Mouse (Mus musculus): Measurements from ENCODE around the gene Cnp.
"Not testable (repeated sequence)": the region's sequence is repeated elsewhere in the genome, so short reads cannot be mapped to it uniquely, and the experiment has no call there.

Gene Cnp

DNA sequence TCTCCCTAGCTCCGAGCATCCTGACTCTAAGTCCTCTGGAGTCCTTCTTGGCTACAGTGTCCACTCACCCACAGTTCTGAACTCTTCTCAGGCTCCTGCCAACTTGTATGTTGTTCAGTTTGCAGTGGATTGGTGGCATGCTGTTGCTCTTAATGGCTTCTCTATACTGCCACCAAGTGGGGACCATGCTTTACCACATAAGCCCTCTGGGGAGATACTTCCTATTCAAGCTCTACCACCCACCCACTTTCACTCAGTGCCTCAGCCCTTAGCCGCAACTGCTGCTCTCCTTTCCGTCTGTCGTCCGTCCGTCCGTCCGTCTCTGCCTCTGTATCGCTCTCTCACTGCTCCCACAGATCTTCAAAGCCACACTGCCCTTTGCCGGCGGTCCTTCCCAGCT, 19.1 kb upstream of the Cnp start:
- peak; percentile 52 for DNase-seq (ENCODE audit: low read depth, low spot score)

DNA sequence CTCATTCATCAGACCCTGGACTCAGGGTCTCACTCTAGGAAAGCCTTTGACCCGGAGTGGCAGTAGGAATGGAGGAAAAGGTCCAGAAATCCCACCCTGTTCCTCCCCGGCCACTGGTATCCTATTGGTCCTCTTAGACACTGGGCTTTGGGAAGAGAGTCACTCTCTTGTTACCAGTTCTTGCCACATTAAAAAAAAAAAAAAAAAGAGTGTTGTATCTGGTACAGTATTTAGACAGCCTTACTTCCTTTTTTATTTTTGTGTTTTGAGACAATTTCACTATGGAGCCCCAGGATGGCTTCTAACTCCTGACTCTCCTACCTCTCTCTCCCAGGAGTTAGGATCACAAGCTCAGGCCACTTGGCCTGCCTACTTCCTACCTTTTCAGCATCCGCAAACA, 17.1 kb upstream of the Cnp start:
- no peak for DNase-seq (ENCODE audit: low read depth, low spot score)

- no peak for DNase-seq (ENCODE audit: low read depth, low spot score)
These were observed 15.2 kb upstream of the Cnp start for GRCm38 (mm10) chr11:100559476-100559875.

GRCm38 (mm10) chr11:100561748-100562147, 13.0 kb upstream of the Cnp start:
- no peak for DNase-seq (ENCODE audit: low read depth, low spot score)

GRCm38 (mm10) chr11:100564297-100564696, 10.4 kb upstream of the Cnp start:
- DNase-seq (ENCODE audit: low read depth, low spot score), result peak; percentile 86

GRCm38 (mm10) chr11:100564703-100565102, 10.0 kb upstream of the Cnp start:
- no peak for DNase-seq (ENCODE audit: low read depth, low spot score)

GRCm38 (mm10) chr11:100567229-100567628, 7.5 kb upstream of the Cnp start:
- no peak for DNase-seq (ENCODE audit: low read depth, low spot score)

DNA sequence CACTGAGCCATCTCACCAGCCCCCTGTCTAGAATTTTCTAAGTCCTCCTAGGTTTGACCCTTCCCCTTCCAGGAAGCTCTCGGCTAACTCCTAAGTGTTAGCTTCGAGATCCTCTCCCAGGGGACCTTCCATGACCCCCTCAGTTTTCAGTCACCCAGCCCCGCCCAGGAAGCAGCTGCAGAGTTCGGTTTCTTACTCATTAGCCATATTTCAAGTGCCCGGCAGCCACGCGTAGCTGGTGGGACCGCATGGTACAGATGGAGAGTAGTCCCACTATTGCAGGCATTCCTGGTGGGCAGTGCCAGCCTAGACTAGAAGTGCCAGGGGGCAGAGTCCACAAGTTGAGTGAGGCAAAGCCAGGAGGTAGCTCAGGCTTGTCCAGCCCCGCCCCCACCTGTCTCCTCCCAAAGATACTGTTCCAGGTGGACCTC, 6.9 kb upstream of the Cnp start:
- no peak for DNase-seq (ENCODE audit: low read depth, low spot score)

DNA sequence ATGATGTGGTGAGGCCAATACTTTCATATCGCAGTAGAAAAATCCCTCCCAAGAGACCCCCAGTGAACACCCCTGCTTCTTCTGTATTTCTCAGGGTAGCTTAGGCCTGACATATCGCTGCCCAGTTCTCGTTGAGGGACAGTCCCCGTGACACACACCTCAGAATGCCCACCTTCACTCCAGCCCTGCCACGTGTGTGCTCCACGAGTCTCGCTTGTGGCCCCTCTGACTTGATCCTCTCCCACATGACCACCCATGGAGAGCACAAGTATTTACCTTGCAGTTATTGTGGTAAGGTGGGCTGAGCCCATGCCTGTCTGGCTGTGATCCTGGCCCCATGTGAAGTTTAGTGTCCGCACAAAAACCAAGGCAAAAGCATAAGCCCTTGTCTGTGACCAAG, 6.0 kb upstream of the Cnp start:
- DNase-seq (ENCODE audit: low read depth, low spot score), result no peak

GRCm38 (mm10) chr11:100569789-100570188, 4.9 kb upstream of the Cnp start:
- no peak for DNase-seq (ENCODE audit: low read depth, low spot score)

- peak; percentile 55 for DNase-seq (ENCODE audit: low read depth, low spot score)
These were observed 4.1 kb upstream of the Cnp start for GRCm38 (mm10) chr11:100570430-100571201.

- DNase-seq (ENCODE audit: low read depth, low spot score), result peak; percentile 63
These were observed 3.5 kb upstream of the Cnp start for GRCm38 (mm10) chr11:100571202-100571567.

DNA sequence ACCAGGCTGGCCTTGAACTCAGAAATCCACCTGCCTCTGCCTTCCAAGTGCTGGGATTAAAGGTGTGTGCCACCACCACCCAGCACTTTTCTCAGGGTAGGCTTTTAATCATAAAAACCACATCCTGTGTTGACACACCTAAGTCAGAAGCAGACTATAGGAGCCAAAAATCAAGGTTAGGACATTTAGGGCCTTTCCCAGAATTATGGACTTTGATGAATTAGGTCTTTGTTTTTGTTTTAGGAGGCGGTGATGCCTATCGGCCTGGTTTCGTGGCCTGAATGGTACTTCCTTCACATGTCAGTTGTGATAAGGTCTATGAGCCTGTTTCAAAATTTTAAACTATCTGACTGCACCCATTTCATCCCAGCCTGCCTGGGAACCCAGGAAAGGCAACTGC, 516 bp upstream of the Cnp start:
- no peak for DNase-seq (ENCODE audit: low read depth, low spot score)

DNA sequence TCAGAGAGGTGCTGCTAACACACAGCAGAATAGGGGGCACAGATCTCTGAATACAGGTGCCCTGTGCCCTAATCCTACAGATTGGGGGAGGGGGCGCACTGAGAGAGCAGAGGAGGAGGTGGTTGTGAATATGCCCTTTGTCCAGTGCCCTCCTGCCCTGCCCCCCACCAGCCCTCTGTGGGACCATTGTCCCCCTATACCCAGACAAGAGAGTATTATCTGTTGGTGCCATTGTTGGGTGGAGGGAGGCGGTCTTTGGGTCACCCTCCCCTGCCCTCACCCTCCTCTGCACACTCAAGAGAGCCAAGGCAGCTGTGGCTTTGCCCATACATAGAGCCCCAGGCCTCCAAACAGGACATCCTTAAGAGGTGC, 766 bp downstream of the Cnp start:
- peak; percentile 77 for DNase-seq (ENCODE audit: low read depth, low spot score)

DNA sequence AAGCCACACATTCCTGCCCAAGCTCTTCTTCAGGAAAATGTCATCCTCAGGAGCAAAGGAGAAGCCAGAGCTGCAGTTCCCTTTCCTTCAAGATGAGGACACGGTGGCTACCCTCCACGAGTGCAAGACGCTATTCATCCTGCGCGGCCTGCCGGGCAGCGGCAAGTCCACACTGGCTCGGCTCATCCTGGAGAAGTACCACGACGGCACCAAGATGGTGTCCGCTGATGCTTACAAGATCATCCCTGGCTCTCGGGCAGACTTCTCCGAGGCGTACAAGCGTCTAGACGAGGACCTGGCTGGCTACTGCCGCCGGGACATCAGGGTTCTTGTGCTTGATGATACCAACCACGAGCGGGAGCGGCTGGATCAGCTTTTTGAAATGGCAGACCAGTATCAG, 1.6 kb downstream of the Cnp start:
- DNase-seq (ENCODE audit: low read depth, low spot score), result no peak

GRCm38 (mm10) chr11:100577852-100578599, 3.3 kb downstream of the Cnp start:
- no peak for DNase-seq (ENCODE audit: low read depth, low spot score)

GRCm38 (mm10) chr11:100579116-100579799, 4.6 kb downstream of the Cnp start:
- no peak for DNase-seq (ENCODE audit: low read depth, low spot score)

DNA sequence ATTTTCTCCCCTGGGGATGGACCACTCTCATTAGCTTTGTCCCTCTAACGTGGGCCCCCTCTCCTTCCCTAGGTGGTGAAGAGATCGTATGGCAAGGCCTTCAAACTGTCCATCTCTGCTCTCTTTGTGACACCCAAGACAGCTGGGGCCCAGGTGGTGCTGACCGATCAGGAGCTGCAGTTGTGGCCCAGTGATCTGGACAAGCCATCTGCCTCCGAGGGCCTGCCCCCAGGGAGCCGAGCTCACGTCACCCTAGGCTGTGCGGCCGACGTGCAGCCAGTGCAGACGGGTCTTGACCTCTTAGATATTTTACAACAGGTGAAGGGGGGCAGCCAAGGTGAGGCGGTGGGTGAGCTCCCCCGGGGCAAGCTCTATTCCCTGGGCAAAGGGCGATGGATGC, 5.6 kb downstream of the Cnp start:
- DNase-seq (ENCODE audit: low read depth, low spot score), result no peak

- peak; percentile 61 for DNase-seq (ENCODE audit: low read depth, low spot score)
These were observed 7.1 kb downstream of the Cnp start for GRCm38 (mm10) chr11:100581756-100582155.

- not testable (repeated sequence) for DNase-seq (ENCODE audit: low read depth, low spot score)
These were observed 7.7 kb downstream of the Cnp start for GRCm38 (mm10) chr11:100582413-100582812.

DNA sequence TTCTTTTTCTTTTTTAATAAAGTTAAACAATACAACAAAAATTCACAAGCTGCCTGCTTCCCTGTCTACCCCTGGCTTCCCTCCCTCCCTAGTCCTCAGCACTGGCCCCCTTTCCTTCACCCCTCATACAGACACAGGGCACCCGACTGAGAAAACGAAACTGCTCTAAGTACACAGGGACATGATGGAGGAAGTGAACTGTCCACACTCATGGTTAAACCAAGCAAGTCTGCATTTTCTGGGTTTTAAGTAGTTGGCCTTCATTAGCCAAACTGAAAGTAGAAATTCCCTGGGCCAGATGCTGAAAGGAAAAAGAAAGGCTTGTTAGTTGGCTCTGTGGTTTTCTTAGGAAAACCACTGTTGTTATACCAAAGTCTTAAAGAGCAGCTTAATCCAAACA, 8.1 kb downstream of the Cnp start:
- DNase-seq (ENCODE audit: low read depth, low spot score), result no peak

DNA sequence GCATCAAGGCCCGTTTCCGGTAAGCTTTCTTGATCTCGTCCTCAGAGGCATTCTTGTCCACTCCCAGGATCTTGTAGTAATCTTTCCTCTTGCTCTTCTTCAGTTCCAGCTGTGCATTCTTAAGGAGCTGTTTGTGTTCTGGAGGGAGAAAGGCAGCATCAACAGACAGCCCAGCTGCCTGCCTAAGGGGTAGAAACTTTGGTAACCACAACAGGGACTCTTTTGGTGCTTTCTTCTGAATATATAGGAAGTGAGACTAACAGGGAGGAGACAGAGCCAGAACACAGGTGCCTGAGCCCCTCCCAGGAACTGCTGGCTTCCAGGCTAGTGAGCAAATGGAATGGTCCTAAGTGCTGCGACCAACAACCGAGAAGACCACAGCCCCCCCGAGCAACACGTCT, 9.9 kb downstream of the Cnp start:
- DNase-seq (ENCODE audit: low read depth, low spot score), result no peak

- DNase-seq (ENCODE audit: low read depth, low spot score), result no peak
These were observed 10.4 kb downstream of the Cnp start for GRCm38 (mm10) chr11:100585148-100585547.

Data from telencephalon, adult 2 months (tissue).